Mouse (Mus musculus) common myeloid progenitor, adult 5-6 weeks (primary cell): ENCODE data around the gene Pde6h. TPM values are rescaled to one million over a fixed set of nuclear protein-coding genes. Genes with fewer than 3 reads are reported as not detected.

Experiments
- ATAC-seq: replicated peaks from 2 replicates; pipeline ENCODE4 v1.8.0; 2016; ENCODE audit warnings: low read depth, mild to moderate bottlenecking, moderate TSS enrichment, inconsistent platforms; ENCODE audit not compliant: poor library complexity, severe bottlenecking
- total RNA-seq: library from RNA; stranded (forward); fragments of 200-1000, 187-1606 nt; gene quantifications from 2 replicates; pipeline ENCODE4 v1.2.3, GENCODE M21; 2017

The Pde6h gene
- total RNA-seq, 1 experiment from 2014 or later: not detected

- ATAC-seq: no peak
These were observed 16.7 kb upstream of the Pde6h start for GRCm38 (mm10) chr6:136906937-136907293.

- no peak for ATAC-seq
These were observed 13.3 kb upstream of the Pde6h start for GRCm38 (mm10) chr6:136910247-136910890.

GRCm38 (mm10) chr6:136912751-136913265 is 10.8 kb upstream of the Pde6h start:
- ATAC-seq: no peak

DNA sequence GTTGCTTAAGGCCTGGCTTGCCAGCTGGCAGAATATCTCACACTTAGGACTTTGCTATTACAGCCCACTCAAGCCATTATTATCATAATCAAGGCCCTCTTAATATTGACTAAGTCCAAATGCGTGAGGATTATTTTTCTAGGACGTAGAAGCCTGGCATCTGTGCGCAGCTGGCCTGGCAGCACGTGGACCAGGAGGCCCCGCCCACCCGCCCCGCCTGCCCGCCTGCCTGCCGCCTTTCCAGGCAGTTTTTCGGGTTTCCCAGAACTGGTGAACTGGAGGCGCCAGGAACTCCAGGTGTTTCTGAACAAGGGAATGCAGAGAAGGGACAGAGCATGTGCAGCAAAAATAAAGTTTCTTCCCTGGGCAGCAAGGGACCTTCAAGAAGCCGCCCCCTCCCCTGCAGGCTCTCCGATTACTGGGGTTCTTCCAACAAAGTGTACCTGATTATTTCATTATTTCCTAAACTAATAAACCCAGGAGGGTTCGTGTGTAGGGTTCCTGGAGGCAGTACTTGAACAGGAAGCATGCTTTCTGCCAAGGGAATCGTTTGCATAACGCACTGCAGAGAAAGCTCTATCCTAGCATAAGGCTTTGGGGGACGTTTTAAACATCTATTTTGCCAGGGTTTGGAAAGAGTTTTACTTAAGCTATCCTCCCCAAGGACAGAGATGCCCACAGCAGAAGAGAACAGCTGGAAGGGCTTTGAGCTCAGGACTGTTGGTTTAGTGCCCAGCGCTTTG is 10.1 kb upstream of the Pde6h start:
- peak; percentile 58; the same call in 1 of the 2 replicates for ATAC-seq

DNA sequence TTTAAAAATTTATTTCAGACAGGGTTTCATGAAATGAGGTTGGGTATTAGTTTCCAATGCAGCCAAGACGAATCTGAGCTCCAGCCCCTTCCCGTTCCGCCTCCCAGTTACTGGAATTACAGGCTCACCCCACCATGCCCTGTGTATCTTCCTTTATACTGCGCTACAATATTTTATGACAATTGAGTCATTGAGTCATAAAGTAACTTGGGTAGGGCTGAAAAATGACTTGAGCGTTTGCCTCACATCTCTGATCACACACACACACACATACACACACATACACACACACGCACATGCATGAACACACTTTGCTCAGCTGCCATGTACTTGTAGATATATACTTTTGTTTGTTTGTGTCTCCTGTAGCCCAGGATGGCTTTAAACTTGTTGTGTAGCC is 9.4 kb upstream of the Pde6h start:
- ATAC-seq: no peak

GRCm38 (mm10) chr6:136915721-136916395 is 7.8 kb upstream of the Pde6h start:
- ATAC-seq: no peak

DNA sequence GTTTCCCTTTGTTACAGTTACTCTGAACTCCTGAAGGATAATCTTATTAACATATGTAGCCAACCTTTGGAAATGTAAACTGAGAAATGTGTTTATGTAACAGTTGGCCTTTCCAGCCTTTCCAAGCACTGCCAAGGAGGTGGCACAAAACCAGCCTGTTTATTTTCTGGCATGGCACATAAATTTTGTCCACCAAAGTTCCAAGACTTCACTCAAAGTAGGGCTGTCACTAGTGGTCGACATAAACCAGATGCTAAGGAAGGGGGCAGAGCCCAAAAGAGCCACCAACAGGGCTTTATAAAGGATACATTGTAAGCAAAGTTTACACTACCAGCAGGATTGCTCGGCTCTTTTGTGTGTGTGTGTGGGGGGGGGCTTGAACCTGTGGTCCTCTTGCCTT is 5.7 kb upstream of the Pde6h start:
- no peak for ATAC-seq

DNA sequence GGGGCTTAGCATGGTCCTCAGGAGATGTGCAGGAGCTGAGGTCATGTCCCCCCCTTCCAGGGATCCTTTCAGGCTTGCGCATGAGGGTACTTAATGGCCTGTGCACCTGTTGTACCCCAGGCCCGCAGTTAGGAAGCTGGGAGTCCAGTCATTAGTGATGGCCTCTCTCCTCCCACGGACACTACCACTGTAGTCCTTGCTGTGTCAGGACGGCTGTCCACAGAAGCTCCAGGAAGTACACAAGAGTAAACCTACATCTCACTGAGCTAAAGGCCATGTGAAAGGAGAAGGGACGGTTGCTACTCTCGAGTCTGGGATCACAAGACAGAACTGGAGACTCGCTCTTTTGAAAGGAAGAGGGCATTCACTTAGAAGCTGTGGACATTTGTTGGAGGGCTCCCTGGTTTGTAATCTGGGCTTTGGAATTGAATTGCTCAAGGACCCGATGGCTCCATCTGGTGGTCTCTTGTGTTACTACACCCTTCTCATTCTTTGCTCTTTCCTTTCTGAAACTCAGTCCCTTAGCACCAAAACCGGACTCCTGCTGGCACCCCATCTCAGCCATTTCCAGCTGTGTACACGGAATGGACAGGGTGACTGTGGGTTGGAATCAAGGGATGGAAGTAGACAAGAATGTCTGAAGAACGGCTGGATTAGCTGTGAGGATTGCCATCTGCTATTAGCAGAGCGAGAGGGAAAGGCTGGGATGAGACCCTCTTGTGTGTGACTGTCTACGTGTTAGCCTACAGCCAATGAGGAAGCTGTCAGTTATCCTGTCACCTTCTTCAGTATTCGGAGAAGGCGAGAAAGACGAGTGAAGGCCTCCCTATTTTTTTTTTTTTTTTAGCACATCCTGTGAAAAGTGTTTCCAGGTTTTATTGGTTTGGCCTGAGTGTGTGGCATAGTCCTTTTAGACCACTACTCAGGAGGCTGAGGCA is 3.0 kb upstream of the Pde6h start:
- ATAC-seq: peak; percentile 84

DNA sequence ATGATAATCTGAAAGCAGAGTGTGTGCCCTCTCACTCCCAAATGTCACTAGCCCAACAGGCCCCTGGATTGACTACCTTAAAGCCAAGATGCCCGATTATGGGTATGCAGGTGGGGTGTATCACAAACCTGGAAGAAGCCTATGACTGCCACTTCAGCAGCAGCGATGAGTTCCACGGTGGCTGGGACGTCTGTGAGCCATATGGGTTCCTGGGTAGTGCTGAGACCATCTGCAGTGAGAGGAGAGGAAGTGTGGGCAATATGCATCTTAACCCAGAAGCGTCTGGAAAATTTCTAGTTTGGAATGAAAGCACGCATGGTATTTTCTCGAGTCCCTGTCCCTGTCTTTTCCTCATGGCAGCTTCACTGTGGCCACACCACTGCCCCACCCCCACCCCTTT is 2.0 kb upstream of the Pde6h start:
- ATAC-seq: 0 out of 2 replicates have a peak, but pooled peaks have one; percentile 23

GRCm38 (mm10) chr6:136922080-136922479 is 1.6 kb upstream of the Pde6h start, which contains the start of gene Erp27:
Gene Erp27, minus strand, starts transcription at chr6:136922180.
- ATAC-seq: no peak

DNA sequence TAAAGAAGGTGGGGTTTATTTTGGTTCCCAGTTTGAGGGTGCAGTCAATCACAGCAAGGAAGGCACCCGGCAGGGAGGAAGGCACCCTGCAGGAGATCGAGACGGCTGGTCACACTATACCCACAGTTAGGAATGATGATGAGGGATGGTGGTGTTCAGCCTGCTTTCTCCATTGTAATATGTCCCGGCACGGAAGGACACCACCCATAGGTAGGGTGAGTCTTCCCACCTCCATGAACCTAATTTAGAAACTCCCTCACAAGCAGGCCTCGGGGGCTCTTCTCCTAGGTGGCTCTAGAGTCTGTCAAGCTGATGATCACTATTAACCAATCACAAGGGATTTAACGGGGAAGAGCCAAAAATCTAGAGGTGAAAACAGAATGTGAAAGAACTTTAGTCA is 761 bp upstream of the Pde6h start:
- no peak for ATAC-seq

DNA sequence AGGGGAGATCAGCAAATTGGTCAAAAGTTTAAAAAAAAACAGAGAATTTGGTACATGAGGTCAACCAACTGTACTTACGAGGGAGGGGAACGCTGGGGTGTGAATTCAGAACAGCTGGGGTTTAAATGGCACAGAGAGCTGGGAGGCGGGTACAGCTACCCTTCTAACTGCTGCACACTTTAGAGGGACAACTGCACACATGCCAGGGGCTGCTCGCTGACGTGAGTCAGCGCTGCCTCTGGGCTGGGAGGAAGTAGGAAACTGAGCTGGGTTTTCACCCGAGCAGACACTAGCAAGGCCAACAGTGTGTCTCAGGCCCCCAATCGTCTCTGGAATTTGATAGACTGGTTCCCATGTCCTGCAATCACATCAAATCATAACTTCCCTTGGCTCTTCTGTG is 1.4 kb downstream of the Pde6h start:
- peak; percentile 36; the same call in 1 of the 2 replicates for ATAC-seq

DNA sequence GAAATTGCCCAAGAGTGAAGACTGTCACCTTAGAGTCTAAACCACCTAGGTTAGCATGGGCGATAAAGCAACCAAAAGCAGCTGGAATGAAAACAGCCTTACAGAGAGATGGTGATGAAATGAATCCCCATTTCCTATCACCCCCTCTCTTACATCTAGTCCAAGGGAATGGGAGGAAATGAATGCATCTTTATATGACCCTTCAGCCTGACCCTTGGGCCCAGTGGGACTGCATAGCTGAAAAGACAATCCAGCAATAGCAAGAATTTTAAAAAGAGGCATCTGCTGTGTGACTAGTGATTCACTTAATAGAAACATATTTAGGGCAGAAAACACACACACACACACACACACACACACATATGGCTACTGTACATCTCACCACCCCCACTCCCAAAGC is 4.0 kb downstream of the Pde6h start:
- no peak for ATAC-seq

- peak; percentile 96 for ATAC-seq
These were observed 7.0 kb downstream of the Pde6h start for GRCm38 (mm10) chr6:136930677-136931076.

DNA sequence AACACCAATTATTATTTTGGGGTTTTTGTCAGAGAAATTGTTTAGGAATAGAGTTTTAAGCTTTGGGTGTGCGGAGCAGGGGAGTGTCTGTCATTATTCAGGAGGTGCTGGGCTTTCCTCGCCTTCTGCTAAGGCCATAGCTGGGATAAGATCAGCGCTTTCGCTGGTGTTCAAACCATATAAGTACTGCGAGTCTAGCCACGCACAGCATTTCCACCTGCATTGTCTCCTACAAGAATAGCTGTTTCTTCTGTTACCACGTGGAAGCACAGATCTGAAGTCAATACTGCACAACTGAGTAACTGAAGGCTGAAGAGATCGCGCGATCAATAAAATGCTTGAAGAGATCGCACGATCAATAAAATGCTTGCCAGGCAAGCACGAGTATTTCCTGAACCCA is 7.6 kb downstream of the Pde6h start:
- ATAC-seq: no peak

- ATAC-seq: no peak
These were observed 10.4 kb downstream of the Pde6h start for GRCm38 (mm10) chr6:136934068-136934467.

- peak; percentile 36 for ATAC-seq
These were observed 11.6 kb downstream of the Pde6h start for GRCm38 (mm10) chr6:136935233-136935632.

GRCm38 (mm10) chr6:136936361-136936760 is 12.7 kb downstream of the Pde6h start:
- no peak for ATAC-seq

- no peak for ATAC-seq
These were observed 13.5 kb downstream of the Pde6h start for GRCm38 (mm10) chr6:136937117-136937516.
